Mouse (Mus musculus) ovary, postnatal 14 days (tissue): ENCODE data around the gene Pou3f1.

ENCODE experiments used
- DNase-seq: peaks from one replicate; pipeline ENCODE4 v3.0.0; 2022; ENCODE audit warnings: low spot score

The Pou3f1 gene

DNA sequence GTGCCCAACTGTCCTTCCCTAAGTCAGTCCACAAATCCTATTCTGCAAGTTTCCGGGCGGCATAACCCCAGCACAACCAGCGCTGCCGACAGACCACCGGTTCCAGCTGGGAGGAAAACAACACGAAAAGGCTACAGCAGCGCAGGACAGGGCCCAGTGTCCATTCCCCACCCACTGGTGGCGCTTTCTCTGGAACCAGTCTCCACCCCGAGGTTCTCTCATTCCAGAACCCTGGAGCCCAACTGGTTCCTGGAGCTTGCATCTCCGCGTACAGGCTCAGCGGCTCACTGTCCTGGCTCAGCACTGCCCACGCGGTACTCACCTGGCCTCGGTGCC lies at the start of gene Pou3f1:
Gene Pou3f1 (plus strand): TSS at position 290 of the 336 bp plus-strand sequence.
- DNase-seq = no peak

DNA sequence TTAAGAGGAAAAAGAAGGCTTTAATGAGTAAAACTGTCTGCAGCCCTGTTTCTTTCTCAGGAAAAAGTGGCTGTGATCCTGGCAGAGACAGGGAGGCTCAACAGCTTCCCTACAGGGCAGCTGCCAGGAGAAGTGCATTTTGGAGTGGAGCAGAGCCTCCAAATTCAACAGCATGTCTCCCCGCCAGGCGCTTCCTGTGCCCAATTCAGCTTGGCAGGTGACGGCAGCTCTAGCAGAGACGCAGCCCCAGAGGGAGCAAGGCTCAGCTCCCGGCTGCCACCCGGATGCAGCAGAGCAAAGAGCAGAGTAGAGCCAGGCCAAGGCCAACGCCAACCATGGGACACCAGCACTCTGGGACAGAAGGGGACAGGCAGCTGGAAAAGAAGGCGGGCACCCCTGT lies 49.4 kb upstream of the Pou3f1 start:
- DNase-seq = no peak

DNA sequence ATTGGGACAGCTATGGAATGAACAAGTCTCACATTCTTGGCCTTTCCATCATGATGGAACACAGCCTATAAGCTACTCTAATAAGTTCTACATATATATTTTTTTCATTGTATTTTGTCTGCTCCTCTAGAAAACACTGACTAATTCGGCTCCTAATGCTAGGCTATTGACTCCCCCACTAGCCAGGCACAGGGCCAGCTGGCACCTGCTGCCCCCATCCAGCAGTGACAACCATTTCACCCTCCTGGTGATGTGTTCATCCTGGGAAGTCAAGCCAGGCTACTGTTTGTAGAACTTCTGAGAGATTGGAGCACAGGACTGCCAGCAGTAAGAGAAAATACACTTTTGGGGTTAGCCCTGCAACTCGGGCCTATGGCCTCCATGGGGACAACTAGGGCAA lies 46.5 kb upstream of the Pou3f1 start:
- no peak for DNase-seq

DNA sequence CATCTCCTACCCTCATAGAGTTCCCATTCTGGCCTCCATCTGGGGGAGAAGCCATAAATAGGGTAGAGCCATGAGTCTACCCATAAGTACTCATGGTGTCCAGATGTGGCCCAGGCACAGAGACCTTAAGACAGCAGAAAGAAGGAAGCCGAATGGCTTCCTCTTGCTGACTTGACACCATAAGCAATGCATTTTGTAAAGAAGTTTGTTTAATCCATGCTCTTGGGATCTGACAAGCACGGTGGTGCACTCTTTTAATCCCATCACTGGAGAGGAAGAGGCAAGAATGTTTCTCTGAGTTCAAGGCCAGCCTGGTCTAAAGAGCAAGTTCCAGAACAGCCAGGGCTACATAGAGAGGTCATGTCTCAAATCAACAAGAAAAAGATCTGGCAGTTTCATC lies 45.9 kb upstream of the Pou3f1 start, which contains the start of gene 3100002H09Rik:
Gene 3100002H09Rik (minus strand): TSS at position 101 of the 400 bp plus-strand sequence.
- DNase-seq = no peak

DNA sequence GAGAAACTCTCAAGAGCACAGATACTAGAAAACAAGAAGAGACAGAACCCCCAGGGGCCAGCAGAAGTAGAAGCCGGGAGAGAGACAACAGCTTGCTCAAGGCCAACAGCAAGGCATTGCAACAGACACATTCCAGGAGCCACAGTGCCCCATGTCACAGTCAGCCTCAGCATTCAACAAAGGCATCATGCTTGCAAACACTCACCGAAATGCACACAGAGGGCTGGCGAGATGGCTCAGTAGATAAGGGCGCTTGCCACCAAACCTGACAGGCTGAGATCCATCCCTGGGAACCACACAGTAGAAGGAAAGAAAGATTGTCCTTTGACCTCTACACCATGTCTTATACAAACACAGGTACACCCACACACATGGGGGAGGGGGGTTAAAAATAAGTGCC lies 44.8 kb upstream of the Pou3f1 start:
- DNase-seq = no peak

GRCm38 (mm10) chr4:124614189-124614588 lies 42.4 kb upstream of the Pou3f1 start:
- no peak for DNase-seq

GRCm38 (mm10) chr4:124615406-124615960 lies 41.1 kb upstream of the Pou3f1 start:
- no peak for DNase-seq

DNA sequence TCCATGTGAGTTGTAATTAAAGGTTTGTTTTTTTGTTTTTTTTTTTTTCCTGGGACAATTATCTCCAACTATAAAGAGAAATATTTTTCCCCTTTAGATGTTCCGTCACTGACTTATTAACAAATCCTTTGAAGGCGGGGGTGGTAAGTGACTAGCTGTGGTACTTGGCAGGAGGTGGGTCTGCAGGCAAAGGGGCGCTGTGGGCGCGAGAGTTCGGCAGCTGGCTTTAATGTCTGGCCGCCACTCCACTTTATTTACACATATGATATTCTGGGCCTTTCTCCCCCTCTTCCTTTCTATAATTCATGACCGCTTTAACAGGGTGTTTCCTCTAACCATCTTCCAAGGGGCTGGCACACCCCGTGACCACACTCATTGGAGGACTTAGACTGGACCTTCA lies 40.6 kb upstream of the Pou3f1 start:
- DNase-seq = no peak

GRCm38 (mm10) chr4:124616636-124617035 lies 40.0 kb upstream of the Pou3f1 start:
- no peak for DNase-seq

GRCm38 (mm10) chr4:124618599-124618998 lies 38.0 kb upstream of the Pou3f1 start:
- no peak for DNase-seq

DNA sequence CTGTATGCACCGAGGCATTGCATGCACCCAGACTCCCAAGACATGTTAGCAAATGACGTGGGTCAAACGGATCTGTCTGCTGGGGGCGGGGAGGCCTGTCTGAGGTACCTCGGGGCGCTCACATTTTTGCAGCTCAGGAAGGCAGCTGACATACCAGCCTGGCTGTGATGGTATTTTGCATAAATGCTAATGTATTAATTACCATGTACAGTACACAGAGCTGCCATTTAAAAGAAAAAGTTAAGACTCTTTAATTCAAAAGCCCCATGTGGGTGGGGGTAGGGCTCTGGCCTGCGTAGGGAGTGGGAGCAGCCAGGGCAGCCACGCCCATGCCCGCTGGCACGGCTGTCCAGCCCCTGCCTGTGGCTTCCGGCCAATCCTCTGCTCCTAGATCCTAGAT lies 35.2 kb upstream of the Pou3f1 start:
- DNase-seq = no peak

GRCm38 (mm10) chr4:124622566-124622965 lies 34.0 kb upstream of the Pou3f1 start:
- no peak for DNase-seq

- DNase-seq = no peak
These were observed 32.5 kb upstream of the Pou3f1 start for GRCm38 (mm10) chr4:124624111-124624581.

- DNase-seq = no peak
These were observed 29.8 kb upstream of the Pou3f1 start for GRCm38 (mm10) chr4:124626836-124627235.

DNA sequence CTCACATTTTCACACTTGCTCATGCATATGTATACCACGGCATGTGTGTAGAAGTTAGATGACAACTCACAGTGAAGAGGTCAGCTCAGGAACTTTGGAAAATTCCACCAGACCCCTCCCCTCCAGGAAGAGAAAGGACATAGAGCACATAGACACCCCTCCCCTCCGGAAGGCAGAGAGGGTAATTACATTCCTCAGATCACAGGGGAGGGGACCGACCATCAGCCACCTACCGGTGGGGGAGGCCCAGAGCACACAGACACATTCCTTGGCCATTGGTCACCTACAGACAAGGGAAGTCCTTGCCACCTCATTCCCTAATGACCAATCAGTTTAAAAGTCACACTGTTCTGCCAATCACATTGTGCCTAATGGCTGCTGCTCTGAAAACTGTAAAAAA lies 25.2 kb upstream of the Pou3f1 start:
- DNase-seq = no peak

DNA sequence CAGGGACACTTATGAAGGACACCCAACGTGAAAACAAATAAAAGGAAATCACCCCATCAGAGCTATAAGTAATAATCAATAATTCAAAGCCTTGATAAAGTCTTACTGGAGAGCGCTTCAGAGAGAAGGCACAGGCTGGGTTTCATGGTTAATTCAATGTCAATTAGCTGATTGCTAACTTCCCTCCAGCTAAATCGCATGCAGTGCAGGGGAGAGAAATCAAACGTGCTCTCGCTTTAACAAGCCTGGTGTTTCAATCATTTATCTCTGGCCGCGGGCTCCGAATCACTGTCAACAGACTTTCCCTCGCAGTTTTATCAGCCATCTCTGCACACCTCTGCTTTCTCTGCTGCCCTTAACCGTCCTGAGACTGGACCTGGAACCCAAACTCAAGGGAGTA lies 23.8 kb upstream of the Pou3f1 start:
- DNase-seq = no peak

DNA sequence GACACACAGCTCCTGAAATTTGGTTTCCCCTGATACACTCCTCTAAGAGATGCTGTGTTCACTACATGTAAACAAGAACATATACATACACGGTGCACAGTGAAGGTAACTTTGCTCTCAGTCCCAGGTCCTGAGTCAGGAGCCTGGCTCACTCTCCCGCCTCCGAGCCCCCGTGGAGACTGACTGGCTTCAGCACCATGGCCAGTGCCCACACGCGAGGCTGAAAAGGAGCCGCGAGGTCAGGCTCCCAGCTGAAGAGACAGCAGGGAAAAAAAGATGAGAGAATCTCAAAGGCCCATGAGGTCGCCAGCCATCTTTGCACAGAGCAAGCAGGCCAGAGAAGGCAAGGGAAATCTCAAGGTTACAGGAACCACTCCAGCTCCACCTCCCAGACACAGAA lies 23.3 kb upstream of the Pou3f1 start:
- peak; percentile 49 for DNase-seq

DNA sequence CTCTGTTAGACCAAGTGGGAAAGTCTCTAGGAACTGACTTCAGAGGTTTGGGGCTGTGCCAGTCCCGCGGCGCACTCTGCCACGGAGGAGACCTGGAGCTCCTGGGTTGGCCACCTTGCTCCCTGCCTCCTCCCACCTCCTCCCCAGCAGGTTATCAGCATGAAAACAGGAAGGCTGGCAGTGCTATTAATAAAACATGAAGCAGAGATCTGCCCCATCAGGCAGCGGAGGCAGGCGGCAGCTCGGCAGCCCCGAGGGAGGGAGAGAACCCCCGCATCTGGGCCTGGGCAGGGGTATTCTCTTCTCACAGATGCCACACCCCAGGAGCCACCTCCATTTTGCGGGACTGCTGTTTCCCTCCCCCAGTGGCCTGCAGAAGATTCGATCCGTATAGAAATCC lies 16.9 kb upstream of the Pou3f1 start:
- no peak for DNase-seq

DNA sequence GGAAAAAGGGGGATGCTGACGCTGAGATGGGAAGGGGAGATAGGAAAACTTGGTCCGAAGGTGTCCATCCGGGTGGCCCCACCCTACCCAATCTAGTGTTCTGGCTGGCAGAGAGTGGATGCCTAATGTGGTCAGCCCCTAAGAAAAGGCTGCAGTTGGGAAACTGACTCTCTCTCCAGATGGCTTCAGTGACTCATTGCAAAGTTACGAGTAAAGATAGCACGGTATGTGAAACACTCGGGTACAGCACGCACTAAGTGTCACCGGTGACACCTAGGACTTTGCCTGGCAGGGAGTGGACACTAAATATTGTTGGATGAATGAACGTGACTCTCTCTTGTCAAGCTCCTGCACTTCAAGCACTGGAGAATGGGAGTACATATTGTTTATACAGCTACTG lies 12.7 kb upstream of the Pou3f1 start:
- DNase-seq = no peak

DNA sequence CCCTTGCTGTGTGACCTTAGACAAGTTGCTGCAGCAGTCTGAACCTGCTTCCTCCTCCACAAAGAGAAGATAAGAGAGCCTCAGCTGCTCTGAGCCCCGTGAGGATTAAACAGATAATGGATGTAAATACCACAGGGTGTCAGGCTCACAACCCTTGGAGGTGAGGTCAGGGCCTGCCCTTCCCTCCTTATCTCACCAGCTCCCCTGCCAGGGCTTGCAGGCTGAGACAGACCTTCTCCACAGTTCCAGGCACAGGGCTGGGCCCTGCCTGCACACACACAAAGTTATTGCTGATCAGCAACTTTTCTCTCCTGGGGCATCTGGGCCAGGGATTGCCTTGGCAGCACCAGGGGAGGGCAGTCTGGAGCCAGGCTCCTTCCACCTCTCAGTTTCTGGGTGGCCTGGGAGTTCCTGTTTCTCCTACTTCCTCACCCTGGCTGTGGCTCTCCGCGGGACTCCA lies 11.6 kb upstream of the Pou3f1 start:
- DNase-seq = no peak

- DNase-seq = no peak
These were observed 10.0 kb upstream of the Pou3f1 start for GRCm38 (mm10) chr4:124646591-124646990.

DNA sequence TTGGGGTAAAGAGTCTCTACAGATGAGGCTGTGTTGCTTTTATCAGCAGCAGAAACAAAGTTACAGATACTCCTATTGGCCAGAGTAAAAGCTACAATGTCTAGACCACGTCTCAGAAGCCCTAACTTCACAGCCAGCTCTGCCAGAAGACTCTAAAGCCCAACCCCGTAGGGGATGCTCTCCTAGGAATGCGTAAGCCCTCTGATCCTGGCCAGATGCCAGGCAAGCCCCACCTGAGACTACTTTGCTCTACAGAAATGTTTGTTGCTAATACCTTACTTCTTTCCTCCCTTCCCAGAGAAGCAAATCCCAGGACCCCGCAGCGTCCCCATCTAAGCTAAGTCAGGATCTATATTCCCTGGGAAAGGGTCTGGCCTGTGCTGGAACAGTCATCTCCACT lies 8.7 kb upstream of the Pou3f1 start:
- DNase-seq = no peak

- no peak for DNase-seq
These were observed 3.7 kb upstream of the Pou3f1 start for GRCm38 (mm10) chr4:124652886-124653285.

DNA sequence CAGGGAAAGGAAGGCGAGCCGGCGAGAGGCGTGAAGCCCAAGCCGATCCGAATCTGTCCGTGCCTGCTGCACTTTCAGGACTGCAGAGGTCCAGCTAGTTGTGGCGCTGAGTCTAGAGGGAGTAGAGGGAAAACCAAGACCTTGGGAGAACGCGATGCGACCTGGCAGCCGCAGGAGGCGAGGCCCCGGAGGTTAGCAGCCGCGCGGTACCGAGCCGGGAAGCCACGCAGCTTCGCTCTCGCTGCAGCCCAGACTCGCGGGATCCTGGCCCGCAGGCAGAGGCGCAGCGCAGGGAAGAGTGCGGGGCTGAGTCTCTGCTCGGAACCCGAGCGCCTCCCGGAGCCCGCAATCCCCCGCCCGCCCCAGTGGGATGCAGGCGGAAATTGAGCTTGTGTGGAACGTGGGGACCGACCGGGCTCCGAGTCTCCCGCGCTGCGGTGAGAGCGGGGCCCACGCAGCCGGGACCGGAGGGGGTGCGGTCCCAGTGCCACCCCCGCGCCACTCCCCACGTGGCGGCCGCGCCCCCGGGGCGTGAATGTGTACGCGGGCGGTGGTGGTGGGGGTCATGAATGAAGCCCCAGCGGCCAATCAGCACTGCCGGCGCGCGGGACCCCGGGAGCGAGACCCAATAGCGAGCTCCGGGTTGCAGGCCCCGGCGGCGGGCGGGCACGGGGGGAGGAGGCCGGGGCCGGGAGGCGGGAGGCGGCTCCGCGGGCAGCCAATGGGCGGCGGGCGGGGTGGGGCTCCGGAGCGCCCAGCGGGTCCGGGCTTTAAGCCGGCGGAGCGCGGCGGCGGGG lies 445 bp downstream of the Pou3f1 start:
- peak; percentile 53 for DNase-seq
